Mouse (Mus musculus) left cerebral cortex, adult 2 months (tissue): ENCODE measurements around the gene 2310022B05Rik. TPM values are rescaled to one million over a fixed set of nuclear protein-coding genes. Genes with fewer than 3 reads are reported as not detected.

Source experiments
- DNase-seq, 2 experiments: peaks; one replicate each; pipeline ENCODE4 v3.0.0; 2021 to 2022; ENCODE audit warnings: low spot score in 2 of 2, mixed read lengths in 1 of 2; ENCODE audit errors: extremely low spot score in 1 of 2
- H3K27ac ChIP-seq: fragments of 200-600 bp; 2 replicates; pipeline ENCODE4 v1.8.1; 2022
- H3K4me3 ChIP-seq: fragments of 200-600 bp; 2 replicates; pipeline ENCODE4 v1.8.1; 2022
- CTCF ChIP-seq: fragments of 200-600 bp; IDR thresholded peaks from 2 replicates; pipeline ENCODE4 v1.8.1; 2022; ENCODE audit warnings: antibody characterized with exemption, mild to moderate bottlenecking, moderate library complexity
- intact Hi-C: fragments of 180-260 bp; cut with DNase I; formaldehyde crosslinking; loops from one replicate; pipeline ENCODE4 v1.15.1; 2025
- total RNA-seq, 2 experiments: library from RNA; stranded (reverse); gene quantifications; 2 replicates each; pipeline ENCODE4 v1.2.3; 2021

The 2310022B05Rik gene
- total RNA-seq, 2 experiments from 2014 or later = 56.2 to 59.4 TPM

DNA sequence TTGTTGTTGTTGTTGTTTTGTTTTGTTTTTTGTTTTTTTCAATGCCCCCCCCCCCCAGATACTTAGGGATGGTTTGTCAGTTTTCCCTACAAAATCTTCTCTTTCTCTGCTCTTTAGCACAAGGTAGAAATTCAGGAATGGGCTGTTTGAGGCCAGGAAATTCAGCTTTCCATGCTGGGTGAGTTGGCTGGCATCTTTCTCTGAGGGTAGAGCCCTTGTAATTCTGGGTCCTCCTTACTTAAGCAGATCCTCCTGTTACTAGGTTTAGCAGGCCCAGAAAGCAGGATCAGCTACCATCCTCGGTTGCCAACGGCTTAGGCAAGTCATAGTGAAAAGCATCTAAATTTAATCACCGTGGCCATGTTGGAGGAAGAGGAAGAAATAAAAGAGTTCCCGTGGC is 32.3 kb downstream of the 2310022B05Rik start:
- intact Hi-C loops = no loop called here
- H3K27ac ChIP-seq = no peak overlapping the region; the same call in 1 of the 2 replicates
- no peak for DNase-seq
- TF ChIP-seq CTCF = no peak
- H3K4me3 ChIP-seq = no peak overlapping the region

GRCm38 (mm10) chr8:124630489-124630888 is 32.7 kb downstream of the 2310022B05Rik start:
- Histone ChIP-seq H3K4me3 (no peak overlapping the region), H3K27ac (no peak overlapping the region)
- intact Hi-C loops = no loop called here
- DNase-seq = no peak
- no peak for TF ChIP-seq CTCF

DNA sequence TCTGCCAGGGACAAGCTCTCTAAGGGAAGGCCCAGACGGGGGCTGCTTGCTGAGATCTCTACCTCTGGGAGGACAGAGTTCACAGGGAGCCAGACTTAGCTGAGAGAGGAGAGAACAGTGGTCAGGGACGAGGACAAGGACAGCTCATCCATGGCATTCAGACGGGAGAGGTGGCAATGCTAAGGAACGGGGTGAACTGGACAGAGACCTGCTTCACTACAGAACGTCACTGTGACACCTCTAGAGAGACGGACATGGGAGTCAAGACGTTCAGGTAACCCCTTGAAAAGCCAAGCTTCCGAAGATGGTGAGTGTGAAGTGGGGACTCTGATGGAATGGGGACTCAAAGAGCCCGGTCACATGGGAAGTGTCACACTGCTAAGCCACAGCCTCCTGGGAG is 36.9 kb downstream of the 2310022B05Rik start:
- Histone ChIP-seq H3K27ac (no peak overlapping the region), H3K4me3 (no peak overlapping the region)
- no peak for TF ChIP-seq CTCF
- no peak for DNase-seq
- intact Hi-C loops = no loop called here

DNA sequence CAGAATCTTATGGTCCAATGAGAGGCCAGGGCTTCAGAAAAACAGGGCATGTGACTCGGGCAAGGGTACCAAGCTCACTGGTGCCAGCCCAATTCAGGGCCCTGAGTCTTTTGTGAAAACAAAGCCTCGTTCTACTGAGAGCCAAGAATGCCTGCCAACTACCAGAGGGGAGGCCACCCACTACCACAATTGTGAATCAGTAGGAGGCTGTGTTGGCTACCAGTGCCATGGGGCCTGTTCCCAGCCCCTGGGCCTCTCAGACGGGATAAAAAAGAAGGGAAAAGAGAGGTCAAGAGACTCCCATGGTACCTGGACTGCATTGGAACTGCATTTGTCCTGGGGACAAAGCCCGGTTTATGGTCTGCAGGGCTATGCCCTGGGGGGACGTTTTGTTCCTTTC is 41.9 kb downstream of the 2310022B05Rik start:
- DNase-seq = peak in 1 of 2 experiments; percentile 71
- no peak for TF ChIP-seq CTCF
- intact Hi-C loops = no loop called here

DNA sequence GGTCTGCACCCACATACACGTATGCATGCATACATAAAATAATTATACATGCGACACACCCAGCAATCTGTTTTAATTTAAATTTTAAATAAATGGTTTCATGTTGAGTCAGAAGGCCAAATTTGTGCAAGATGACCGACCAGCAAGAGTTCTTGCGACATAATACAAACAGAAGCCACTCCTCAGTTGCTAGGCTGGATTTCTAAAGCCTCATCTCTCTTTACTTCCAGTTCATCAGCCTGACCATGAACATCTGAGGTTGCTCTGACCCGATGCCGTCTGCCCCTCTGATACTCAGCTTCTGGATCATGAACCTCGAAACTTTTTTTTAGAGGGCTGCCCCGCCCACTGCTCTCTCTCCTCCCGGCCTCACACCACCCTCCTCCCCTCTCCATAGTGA is 44.9 kb downstream of the 2310022B05Rik start:
- intact Hi-C loops = no loop called here
- Histone ChIP-seq H3K4me3 (no peak overlapping the region), H3K27ac (no peak overlapping the region; the same call in 1 of the 2 replicates)
- no peak for DNase-seq
- TF ChIP-seq CTCF = no peak

More for the DNA sequence above, 41.9 kb downstream of the 2310022B05Rik start:
- H3K4me3 ChIP-seq = no peak overlapping the region
- H3K27ac ChIP-seq = peak overlapping the region; percentile 78

DNA sequence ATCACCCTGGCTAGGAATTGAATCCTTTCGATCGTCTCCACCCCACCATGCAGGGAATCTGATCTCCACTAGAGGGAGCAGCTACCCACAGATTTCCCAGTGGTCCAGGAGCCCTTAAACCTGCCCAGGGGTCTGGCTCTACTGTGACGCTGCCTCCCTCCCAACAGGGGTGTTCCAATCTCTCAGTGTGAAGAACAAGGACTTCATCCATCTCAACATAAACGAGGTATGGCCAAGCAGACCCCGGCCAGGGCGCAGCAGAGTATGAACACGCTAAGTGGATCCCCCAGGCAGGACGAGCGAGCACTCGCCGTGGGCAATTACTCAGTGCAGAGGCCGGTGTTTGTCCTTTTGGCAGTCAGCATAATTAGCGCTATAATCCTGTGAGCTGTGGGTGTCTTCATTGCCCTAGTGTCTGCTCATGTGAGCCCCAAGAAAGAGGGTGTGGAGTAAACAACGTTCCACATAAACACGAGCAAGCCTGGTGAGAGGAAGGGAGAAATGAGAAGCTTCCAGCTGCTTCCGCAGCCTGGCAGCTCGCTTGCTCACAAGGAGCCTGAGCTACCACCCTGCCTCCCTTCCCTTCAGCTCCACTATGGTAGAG is 45.8 kb downstream of the 2310022B05Rik start:
- TF ChIP-seq CTCF = peak; percentile 95
- intact Hi-C loops = loop anchor here (1.0 kb wide), 2 partner anchors 46 to 60 kb away; partner anchors contain the start of gene 2310022B05Rik
- peak overlapping the region; percentile 80 for H3K27ac ChIP-seq
- DNase-seq = peak; percentile 82 to 89
- peak overlapping the region; percentile 43 for H3K4me3 ChIP-seq

GRCm38 (mm10) chr8:124614325-124614724 is 48.8 kb downstream of the 2310022B05Rik start:
- intact Hi-C loops = no loop called here
- no peak for DNase-seq
- H3K27ac ChIP-seq = no peak overlapping the region
- H3K4me3 ChIP-seq = no peak overlapping the region
- no peak for TF ChIP-seq CTCF

- intact Hi-C loops = no loop called here
- Histone ChIP-seq H3K4me3 (no peak overlapping the region), H3K27ac (no peak overlapping the region)
- no peak for TF ChIP-seq CTCF
- no peak for DNase-seq
Measured at GRCm38 (mm10) chr8:124608972-124609353, 54.2 kb downstream of the 2310022B05Rik start.

- TF ChIP-seq CTCF = peak; percentile 82
- H3K4me3 ChIP-seq = no peak overlapping the region
- no peak for DNase-seq
- intact Hi-C loops = no loop called here
- H3K27ac ChIP-seq = no peak overlapping the region
Measured at GRCm38 (mm10) chr8:124608239-124608971, 54.8 kb downstream of the 2310022B05Rik start.

DNA sequence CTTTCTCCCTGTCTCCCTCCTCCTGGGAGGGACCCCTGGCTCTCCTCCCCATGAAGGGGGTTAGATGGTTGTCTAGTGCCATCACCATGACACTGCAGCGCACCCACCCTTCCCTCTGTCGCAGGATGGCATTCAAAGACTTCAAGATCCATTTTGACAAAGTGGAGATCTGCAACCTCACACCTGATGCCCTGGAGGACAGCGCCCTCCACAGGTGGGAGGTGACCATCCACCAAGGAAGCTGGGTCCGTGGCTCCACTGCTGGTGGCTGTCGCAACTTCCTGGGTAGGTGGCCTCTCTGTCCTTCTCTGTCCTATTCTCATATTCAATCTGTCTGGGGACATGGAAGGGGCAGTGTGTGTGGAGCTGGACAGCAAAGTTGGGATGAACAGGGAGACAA is 59.1 kb downstream of the 2310022B05Rik start:
- no peak for DNase-seq
- peak; percentile 9 for TF ChIP-seq CTCF
- H3K4me3 ChIP-seq = no peak overlapping the region
- no peak overlapping the region for H3K27ac ChIP-seq
- intact Hi-C loops = no loop called here

- no peak for DNase-seq
- Histone ChIP-seq H3K4me3 (no peak overlapping the region), H3K27ac (no peak overlapping the region)
- TF ChIP-seq CTCF = no peak
- intact Hi-C loops = no loop called here
Measured at GRCm38 (mm10) chr8:124589393-124589792, 73.8 kb downstream of the 2310022B05Rik start.

- H3K4me3 ChIP-seq = no peak overlapping the region
- DNase-seq = no peak
- intact Hi-C loops = no loop called here
- H3K27ac ChIP-seq = 0 out of 2 replicates have a peak overlapping the region, but pooled peaks have one; percentile 28
- no peak for TF ChIP-seq CTCF
Measured at GRCm38 (mm10) chr8:124586556-124586955, 76.6 kb downstream of the 2310022B05Rik start.

Other genes starting within 250 kb of the 2310022B05Rik start
- gene Pgbd5, start 223.7 kb downstream of the 2310022B05Rik start, total RNA-seq = 100 to 1,000 TPM; 208 to 221 TPM
- 10 to 100 TPM; 35.1 to 46.5 TPM for gene Cog2, start 142.6 kb downstream of the 2310022B05Rik start, total RNA-seq
- 10 to 100 TPM; 13.3 to 17.8 TPM for gene Agt, start 93.7 kb downstream of the 2310022B05Rik start, total RNA-seq
- gene Capn9, start 87.3 kb downstream of the 2310022B05Rik start, total RNA-seq = not detected
- 10 to 100 TPM; 41.4 to 42.6 TPM for gene Ttc13, start 58.6 kb upstream of the 2310022B05Rik start, total RNA-seq
- 10 to 100 TPM; 13.0 to 13.9 TPM for gene Arv1, start 58.8 kb upstream of the 2310022B05Rik start, total RNA-seq
- gene Fam89a, start 88.5 kb upstream of the 2310022B05Rik start, total RNA-seq = under 1 TPM; 0.77 to 0.87 TPM
- gene Trim67, start 129.7 kb upstream of the 2310022B05Rik start, total RNA-seq = 1 to 10 TPM; 2.0 to 2.2 TPM
- 10 to 100 TPM; 54.7 to 65.8 TPM for gene Gnpat, start 199.7 kb upstream of the 2310022B05Rik start, total RNA-seq
- 10 to 100 TPM; 19.0 to 20.3 TPM for gene 2810004N23Rik, start 199.8 kb upstream of the 2310022B05Rik start, total RNA-seq
- 10 to 100 TPM; 35.1 to 36.5 TPM for gene Exoc8, start 234.3 kb upstream of the 2310022B05Rik start, total RNA-seq
- gene Sprtn, start 234.5 kb upstream of the 2310022B05Rik start, total RNA-seq = 10 to 100 TPM; 13.8 to 15.5 TPM